Mouse (Mus musculus) hindbrain, embryonic 11.5 days (tissue): ENCODE data around the gene Klhl34. TPM values are rescaled to one million over a fixed set of nuclear protein-coding genes. Genes with fewer than 3 reads are reported as not detected.
A peak's percentile ranks its signal among the peaks of the same experiment; 100 is the strongest.

ENCODE experiments used
- ATAC-seq: fragments of 200-750 bp; cut with Nextera tagmentation; 2 replicates; pipeline ENCODE4 v1.8.0; 2017; ENCODE audit warnings: mild to moderate bottlenecking, moderate TSS enrichment, moderate library complexity; ENCODE audit not compliant: low FRiP score
- DNase-seq: peaks from one replicate; pipeline ENCODE4 v3.0.0-alpha.2; 2015; ENCODE audit warnings: low spot score
- H3K27ac ChIP-seq: fragments of 300-500 bp; sonication (generic); 2 replicates; pipeline ENCODE4 v1.5.1; 2014; ENCODE audit warnings: mild to moderate bottlenecking, low read depth, low read length
- H3K27me3 ChIP-seq: fragments of 300-500 bp; sonication (generic); 2 replicates; pipeline ENCODE4 v1.6.1; 2014; ENCODE audit warnings: mild to moderate bottlenecking, low read length, moderate library complexity, mixed read lengths; ENCODE audit not compliant: control insufficient read depth, insufficient read depth
- H3K36me3 ChIP-seq: fragments of 300-500 bp; sonication (generic); 2 replicates; pipeline ENCODE4 v1.6.1; 2014; ENCODE audit warnings: mild to moderate bottlenecking, low read length, moderate library complexity, mixed read lengths; ENCODE audit not compliant: control insufficient read depth, insufficient read depth
- H3K4me1 ChIP-seq: fragments of 300-500 bp; sonication (generic); replicated peaks from 2 replicates; pipeline ENCODE4 v1.6.1; 2014; ENCODE audit warnings: low read length, mixed read lengths; ENCODE audit not compliant: control insufficient read depth, insufficient read depth
- H3K4me2 ChIP-seq: fragments of 300-500 bp; sonication (generic); replicated peaks from 2 replicates; pipeline ENCODE4 v1.6.1; 2014; ENCODE audit warnings: mild to moderate bottlenecking, low read depth, low read length
- H3K4me3 ChIP-seq: fragments of 300-500 bp; sonication (generic); 2 replicates; pipeline ENCODE4 v1.5.1; 2014; ENCODE audit warnings: low read depth, low read length
- H3K9ac ChIP-seq: fragments of 300-500 bp; sonication (generic); 2 replicates; pipeline ENCODE4 v1.6.1; 2014; ENCODE audit warnings: low read depth, low read length
- H3K9me3 ChIP-seq: fragments of 300-500 bp; sonication (generic); 2 replicates; pipeline ENCODE4 v1.6.1; 2016; ENCODE audit warnings: low read length; ENCODE audit not compliant: control insufficient read depth
- WGBS: fragments of 180-500 bp; shearing (Covaris S2); extraction: QIAGEN DNeasy Blood & Tissue Kit; methylation state at CpG from one replicate; pipeline ENCODE4 v1.1.7; 2014; 5-methylcytosine and 5-hydroxymethylcytosine counted together
- polyA plus RNA-seq: library from polyadenylated mRNA; unstranded; fragments of >200 nt; fragmentation: Nextera tagmentation; extraction: Ambion mirVana; gene quantifications from 2 replicates; pipeline ENCODE4 v1.2.1, GENCODE M21; 2014

The Klhl34 gene
- 0.86 and 1.2 TPM in 2 replicates for polyA plus RNA-seq

DNA sequence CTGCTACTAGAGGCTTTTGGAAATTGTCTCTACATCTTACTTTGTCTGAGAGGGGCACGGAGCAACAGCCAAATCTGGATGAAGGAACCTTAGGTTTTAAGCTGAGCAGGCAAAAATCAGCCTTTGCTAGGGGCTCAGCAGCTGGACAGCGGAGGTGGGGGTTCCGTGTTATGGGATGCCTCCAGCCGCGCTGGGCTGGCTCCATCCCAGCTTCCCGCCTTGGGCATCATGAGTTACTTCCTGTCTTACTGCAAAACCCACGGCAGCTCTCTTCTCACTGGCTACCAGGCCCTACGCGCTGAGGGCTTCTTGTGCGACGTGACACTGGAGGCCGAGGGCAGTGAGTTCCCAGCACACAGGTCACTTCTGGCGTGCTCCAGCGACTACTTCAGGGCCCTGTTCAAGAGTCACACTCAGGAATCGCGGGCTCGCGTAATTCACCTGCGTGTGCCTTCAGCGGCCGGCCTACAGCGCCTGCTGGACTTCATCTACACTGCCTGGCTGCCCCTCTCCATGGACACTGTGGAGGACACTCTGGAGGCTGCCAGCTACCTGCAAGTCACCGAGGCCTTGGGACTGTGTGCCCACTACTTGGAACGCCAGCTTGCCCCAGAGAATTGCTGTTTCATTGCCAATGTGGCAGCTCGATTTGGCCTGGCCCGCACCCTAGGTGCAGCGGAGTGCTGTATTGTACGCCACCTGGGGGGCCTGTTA lies at the start of gene Klhl34:
Gene Klhl34, plus strand, starts transcription at position 229 of the 714 bp plus-strand sequence.
- Histone ChIP-seq H3K4me3 (peak within 1 kb of the TSS; percentile 10; the same call in 1 of the 2 replicates), H3K9me3 (no peaks in the 10 kb centered on the region), H3K4me2 (peak within 1 kb of the TSS; percentile 38), H3K36me3 (no peaks in the 10 kb centered on the region), H3K9ac (no peak within 1 kb of the TSS), H3K27me3 (no peaks in the 10 kb centered on the region), H3K27ac (no peak within 1 kb of the TSS), H3K4me1 (no peaks in the 10 kb centered on the region)
- ATAC-seq (peak; percentile 28; the same call in 1 of the 2 replicates), DNase-seq (peak; percentile 23)
- 37% methylated on average over 28 of the region's 28 CpGs for WGBS

DNA sequence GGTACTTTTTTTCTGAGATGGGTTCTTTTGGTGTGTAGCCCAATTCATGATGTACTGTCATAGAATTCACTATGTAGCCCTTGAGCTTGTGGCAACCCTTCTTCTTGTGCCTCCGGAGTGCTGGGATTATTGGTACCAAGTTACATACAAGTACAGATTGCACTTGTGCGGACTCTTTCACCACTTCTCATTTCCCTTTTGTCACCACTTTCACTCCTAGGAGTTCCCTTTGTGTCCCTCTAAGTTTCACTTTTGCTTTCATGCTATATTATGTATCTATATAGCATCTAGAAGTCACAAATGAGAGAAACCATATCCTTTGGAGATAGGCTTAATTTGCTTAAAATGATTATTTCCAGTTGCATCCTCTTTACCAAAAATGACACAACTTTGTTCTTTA lies 16.6 kb upstream of the Klhl34 start:
- H3K9ac ChIP-seq, result no peak overlapping the region
- H3K4me2 ChIP-seq, result no peak overlapping the region
- H3K9me3 ChIP-seq, result no peaks in the 10 kb centered on the region
- DNase-seq (no peak), ATAC-seq (no peak)
- no peak overlapping the region for H3K4me3 ChIP-seq
- no peaks in the 10 kb centered on the region for H3K27me3 ChIP-seq
- no peak overlapping the region for H3K27ac ChIP-seq
- 98% methylated on average over 2 of the region's 2 CpGs for WGBS
- H3K36me3 ChIP-seq, result no peaks in the 10 kb centered on the region
- H3K4me1 ChIP-seq, result no peaks in the 10 kb centered on the region

DNA sequence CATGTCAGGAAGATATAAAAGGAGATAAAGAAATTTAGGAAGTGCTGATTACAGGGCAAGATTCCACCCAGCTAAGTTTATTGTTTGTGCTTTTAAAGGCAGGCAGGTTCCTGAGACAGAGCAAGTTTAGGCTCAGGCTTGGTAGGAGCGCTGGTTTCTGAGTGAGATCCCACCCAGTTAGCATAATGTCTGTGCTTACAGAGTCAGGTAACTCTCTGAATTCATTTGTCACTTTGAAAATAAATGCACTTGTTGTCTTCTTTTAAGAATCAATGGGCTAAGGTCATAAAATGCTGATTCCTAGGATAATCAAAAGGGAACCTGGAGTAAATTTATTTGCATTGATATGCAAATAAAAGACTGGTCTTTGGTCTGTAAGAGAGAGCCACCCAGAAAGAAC lies 8.5 kb upstream of the Klhl34 start:
- 69% methylated on average over 1 of the region's 1 CpGs for whole genome bisulfite sequencing
- H3K9ac ChIP-seq, result no peak overlapping the region
- H3K36me3 ChIP-seq, result no peaks in the 10 kb centered on the region

DNA sequence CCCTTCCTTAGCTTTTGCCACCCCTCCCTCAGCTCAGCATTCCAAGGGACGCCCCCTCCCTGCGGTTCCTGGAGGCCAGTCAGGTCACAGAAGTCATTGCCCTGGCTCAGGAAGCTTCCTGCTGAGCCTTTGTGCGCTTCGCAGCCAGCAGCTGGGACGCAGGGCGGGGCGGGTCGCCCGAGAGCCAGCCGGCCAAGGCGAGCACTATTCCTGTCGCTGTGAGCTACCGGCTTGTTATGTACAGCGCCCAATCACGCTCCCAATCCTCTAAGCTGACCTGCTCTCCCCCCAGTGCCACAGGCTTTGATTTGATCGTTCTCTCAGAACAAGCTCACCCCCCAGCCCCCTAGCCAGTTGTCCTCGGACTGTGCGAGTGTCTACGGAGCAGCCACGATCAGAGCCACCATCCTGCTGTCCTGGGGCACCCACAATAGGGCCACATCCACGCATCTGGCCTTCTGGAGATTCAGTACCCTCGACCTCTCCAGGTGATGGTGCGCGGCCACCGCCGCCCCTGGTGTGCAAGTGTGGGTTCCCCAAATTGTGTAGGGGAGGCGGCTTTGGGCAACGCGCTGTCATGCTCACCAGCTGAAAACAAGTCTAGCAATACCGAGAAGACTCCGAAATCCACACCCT lies 546 bp upstream of the Klhl34 start:
- H3K27ac ChIP-seq, result no peak overlapping the region
- DNase-seq (peak; percentile 59), ATAC-seq (peak; percentile 85)
- peak overlapping the region; percentile 10; the same call in 1 of the 2 replicates for H3K4me3 ChIP-seq
- H3K9me3 ChIP-seq, result no peaks in the 10 kb centered on the region
- 11% methylated on average over 30 of the region's 31 CpGs for WGBS
- peak overlapping the region; percentile 38 for H3K4me2 ChIP-seq
- H3K4me1 ChIP-seq, result no peaks in the 10 kb centered on the region
- H3K9ac ChIP-seq, result no peak overlapping the region
- H3K36me3 ChIP-seq, result no peaks in the 10 kb centered on the region
- no peaks in the 10 kb centered on the region for H3K27me3 ChIP-seq

More for the DNA sequence above, 8.5 kb upstream of the Klhl34 start:
- DNase-seq (no peak), ATAC-seq (no peak)
- no peak overlapping the region for H3K4me3 ChIP-seq
- H3K27ac ChIP-seq, result no peak overlapping the region
- no peaks in the 10 kb centered on the region for H3K4me1 ChIP-seq
- H3K9me3 ChIP-seq, result no peaks in the 10 kb centered on the region
- H3K27me3 ChIP-seq, result no peaks in the 10 kb centered on the region
- no peak overlapping the region for H3K4me2 ChIP-seq

DNA sequence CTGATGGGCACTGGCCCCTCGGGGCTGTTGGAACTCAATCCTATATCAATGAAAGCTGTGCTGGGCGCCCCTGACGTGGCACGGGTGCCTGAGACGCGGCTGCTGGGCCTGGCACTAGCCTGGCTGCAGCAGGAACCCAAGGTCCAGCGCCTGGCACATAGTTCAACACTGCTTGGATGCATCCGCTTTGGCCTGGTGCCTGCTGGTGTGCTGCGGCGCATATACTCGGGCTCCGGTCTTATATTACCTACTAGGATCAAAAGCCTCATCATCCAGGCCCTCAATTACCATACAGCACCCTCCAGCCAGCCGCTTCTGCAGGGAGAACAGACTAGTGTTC lies 656 bp downstream of the Klhl34 start:
- H3K4me2 ChIP-seq, result no peak overlapping the region
- H3K4me1 ChIP-seq, result no peaks in the 10 kb centered on the region
- ATAC-seq (0 out of 2 replicates have a peak, but pooled peaks have one; percentile 3), DNase-seq (no peak)
- H3K36me3 ChIP-seq, result no peaks in the 10 kb centered on the region
- 89% methylated on average over 12 of the region's 13 CpGs for WGBS
- no peak overlapping the region for H3K4me3 ChIP-seq
- no peak overlapping the region for H3K27ac ChIP-seq
- no peaks in the 10 kb centered on the region for H3K9me3 ChIP-seq
- H3K9ac ChIP-seq, result no peak overlapping the region
- H3K27me3 ChIP-seq, result no peaks in the 10 kb centered on the region

DNA sequence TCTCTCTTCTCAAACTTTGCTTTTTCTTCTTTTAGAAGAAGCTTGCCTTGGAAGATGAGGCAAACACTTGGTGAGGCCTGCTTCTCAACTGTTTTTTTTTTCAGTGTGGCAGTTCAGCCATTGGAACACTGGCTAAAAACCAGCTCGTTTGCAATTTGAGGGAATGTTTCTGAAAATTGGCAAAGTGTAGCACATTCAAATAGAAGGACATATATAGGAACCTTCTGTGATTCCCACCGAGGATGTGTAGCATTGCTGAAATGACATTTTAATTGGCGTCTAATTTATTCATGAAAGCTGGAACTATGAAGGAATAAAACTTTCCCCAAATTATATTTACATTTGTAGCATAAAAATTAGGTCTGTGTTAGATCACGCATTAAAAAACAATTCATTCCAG lies 11.7 kb downstream of the Klhl34 start:
- no peaks in the 10 kb centered on the region for H3K9me3 ChIP-seq
- no peaks in the 10 kb centered on the region for H3K36me3 ChIP-seq
- DNase-seq, result no peak
- ATAC-seq, result no peak
- H3K4me1 ChIP-seq, result no peaks in the 10 kb centered on the region
- no peak overlapping the region for H3K27ac ChIP-seq
- no peak overlapping the region for H3K4me3 ChIP-seq
- no peak overlapping the region for H3K4me2 ChIP-seq
- 80% methylated on average over 4 of the region's 4 CpGs for WGBS
- no peaks in the 10 kb centered on the region for H3K27me3 ChIP-seq
- no peak overlapping the region for H3K9ac ChIP-seq

Other genes starting within 250 kb of the Klhl34 start
- gene Yy2, start 249.4 kb upstream of the Klhl34 start, polyA plus RNA-seq, result 4.2 and 4.5 TPM in 2 replicates
- 28.0 and 28.9 TPM in 2 replicates for gene Mbtps2, start 219.7 kb upstream of the Klhl34 start, polyA plus RNA-seq
- gene Smpx, start 119.5 kb upstream of the Klhl34 start, polyA plus RNA-seq, result 0.46 TPM in 1 of 2 replicates, not detected in the other
- 5.4 and 8.4 TPM in 2 replicates for gene Cnksr2, start 224.9 kb downstream of the Klhl34 start, polyA plus RNA-seq